Mouse (Mus musculus) layer of hippocampus, adult 18-20 months (tissue): Measurements from ENCODE around the gene Tmppe. TPM values are rescaled to one million over a fixed set of nuclear protein-coding genes. Genes with fewer than 3 reads are reported as not detected.
"Not testable (repeated sequence)": the region's sequence is repeated elsewhere in the genome, so short reads cannot be mapped to it uniquely, and the experiment has no call there.

Experiments
- DNase-seq, 2 experiments: peaks; one replicate each; pipeline ENCODE4 v3.0.0; 2022; ENCODE audit warnings: low spot score in 2 of 2
- long read RNA-seq: library from polyadenylated mRNA; stranded (forward); transcript quantifications from one replicate; pipeline ENCODE4 v2.0.0, GENCODE M21; 2021
- total RNA-seq, 2 experiments: library from RNA; stranded (reverse); gene quantifications; 2 replicates each; pipeline ENCODE4 v1.2.3; 2021

The Tmppe gene
- 10 to 100 TPM; 11.3 to 11.6 TPM for total RNA-seq
- long read RNA-seq, transcript Tmppe-201 (2 exons, 2,921 nt) = major isoform, 5 of 12 reads
- long read RNA-seq, partial matches to known transcripts = 1 of 12 reads
- long read RNA-seq, other reads (novel, unspliced or antisense) = 6 of 12 reads

- peak; percentile 54 to 83 for DNase-seq
Measured at GRCm38 (mm10) chr9:114400949-114401684, at the start of gene Tmppe, which contains the start of gene Glb1. Gene Tmppe, plus strand, starts transcription at chr9:114401105. Gene Glb1, plus strand, starts transcription at chr9:114401076.

GRCm38 (mm10) chr9:114367783-114368470, 33.0 kb upstream of the Tmppe start:
- peak; percentile 84 to 87 for DNase-seq

GRCm38 (mm10) chr9:114368471-114368858, 32.4 kb upstream of the Tmppe start:
- no peak for DNase-seq

GRCm38 (mm10) chr9:114369389-114369788, 31.5 kb upstream of the Tmppe start:
- peak in 1 of 2 experiments; percentile 22 for DNase-seq

DNA sequence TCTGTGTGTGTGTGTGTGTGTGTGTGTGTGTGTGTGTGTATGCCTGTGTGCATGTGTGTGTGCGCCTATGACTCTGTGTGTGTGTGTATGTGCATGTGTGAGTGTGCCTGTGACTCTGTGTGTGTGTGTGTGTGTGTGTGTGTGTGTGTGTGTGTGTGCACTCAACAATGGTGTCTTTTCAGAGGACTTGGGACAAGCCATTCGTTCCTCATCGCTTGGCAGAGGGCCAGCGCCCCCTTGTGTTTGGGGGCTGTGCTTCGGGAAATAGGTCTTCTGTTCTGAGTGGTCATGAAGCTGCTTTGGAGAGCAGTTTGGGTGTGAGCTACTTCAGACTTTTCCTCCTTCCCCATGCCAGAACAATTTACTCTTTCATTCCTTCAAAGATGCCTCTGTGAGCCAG, 29.2 kb upstream of the Tmppe start:
- not testable (repeated sequence) for DNase-seq

DNA sequence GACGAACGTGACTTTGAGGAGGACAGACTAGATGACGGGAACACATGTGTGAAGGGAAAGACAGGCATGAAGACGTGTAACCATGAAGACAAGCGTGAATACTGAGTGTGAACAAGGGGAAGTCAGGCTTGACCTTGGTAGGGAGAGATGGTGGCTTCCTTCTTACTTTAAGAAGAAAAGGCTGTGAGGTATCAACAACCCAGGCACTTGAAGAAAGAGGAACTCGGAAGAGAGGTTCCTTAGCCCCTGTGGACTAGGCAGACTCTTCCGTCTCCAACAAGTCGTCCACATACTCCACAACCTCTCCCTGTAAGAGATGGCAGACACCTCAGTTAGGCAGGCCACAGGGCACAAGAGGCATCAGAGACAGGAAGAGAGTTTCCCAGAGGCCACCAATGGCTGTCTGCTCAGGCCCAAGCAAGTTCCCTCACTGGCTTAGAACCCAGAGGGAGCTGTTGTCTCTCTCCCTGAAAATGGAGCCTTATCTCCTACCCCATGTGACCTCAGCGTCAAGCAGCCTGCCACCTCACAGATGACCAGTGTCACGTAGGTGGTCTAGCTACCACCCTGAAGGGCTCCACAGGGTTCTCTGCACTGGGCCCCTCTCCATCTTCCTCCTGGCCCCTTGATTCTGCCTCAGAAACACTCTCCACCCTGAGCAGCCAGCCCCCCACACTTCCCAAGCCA, 25.5 kb upstream of the Tmppe start:
- no peak for DNase-seq

GRCm38 (mm10) chr9:114377168-114377567, 23.7 kb upstream of the Tmppe start:
- no peak for DNase-seq

DNA sequence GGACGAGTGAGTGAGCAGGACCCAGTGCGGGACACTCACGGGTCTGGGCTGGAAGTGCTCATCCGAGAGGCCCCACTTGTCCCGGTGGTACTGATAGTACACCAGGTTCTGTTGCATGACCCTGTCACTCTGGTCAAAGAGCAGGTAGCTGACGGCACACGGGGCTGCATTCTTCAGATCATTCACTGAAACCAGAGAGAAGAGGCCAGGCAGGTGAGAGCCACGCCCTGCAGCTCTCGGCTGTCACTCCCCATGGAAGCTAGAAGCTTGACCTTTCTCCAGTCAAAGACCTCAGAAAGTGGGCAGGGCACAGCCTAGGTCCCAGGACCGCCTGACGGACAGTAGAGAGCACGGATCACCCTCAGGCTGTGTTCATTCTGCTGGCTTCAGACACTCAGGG, 21.0 kb upstream of the Tmppe start:
- DNase-seq = no peak

DNA sequence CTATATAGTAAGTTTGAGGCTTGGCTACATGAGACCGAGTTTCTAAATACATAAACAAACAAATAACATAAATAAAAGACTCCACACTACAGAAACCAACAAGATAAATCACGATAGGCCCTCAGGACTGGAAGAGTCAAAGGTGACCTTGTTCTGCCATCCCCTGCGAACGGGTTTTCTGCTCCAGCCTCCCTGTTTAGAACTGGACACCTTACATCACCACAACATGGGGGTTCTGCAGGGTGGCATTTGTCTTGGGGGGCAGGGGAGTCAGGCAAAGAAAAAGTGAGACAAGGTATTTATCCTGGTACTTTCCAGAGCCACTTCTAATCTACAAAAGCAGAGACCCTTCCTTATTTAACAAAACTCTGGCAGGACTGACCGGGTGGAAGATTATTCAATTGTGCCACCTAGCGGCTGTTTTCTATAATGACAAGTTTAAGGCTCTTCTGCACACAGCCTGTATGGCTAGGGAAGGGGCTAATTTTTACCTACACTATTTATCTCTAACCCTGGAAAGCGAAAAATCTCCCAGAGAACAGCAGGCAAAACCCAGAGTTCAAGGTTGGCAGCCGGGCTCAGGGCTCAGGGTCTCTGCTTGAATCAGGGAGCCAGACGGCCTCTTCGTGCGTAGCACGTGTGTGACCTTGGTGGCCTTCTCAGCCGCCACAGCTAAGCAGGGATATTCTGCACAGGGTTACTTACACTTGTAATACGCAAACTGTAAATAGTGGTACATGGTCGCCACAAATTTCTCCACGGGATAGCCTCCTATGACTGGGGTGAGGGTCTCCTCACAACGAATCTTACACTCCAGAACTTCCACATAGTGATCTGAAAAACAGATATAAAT, 19.8 kb upstream of the Tmppe start:
- DNase-seq = peak in 1 of 2 experiments; percentile 39

DNA sequence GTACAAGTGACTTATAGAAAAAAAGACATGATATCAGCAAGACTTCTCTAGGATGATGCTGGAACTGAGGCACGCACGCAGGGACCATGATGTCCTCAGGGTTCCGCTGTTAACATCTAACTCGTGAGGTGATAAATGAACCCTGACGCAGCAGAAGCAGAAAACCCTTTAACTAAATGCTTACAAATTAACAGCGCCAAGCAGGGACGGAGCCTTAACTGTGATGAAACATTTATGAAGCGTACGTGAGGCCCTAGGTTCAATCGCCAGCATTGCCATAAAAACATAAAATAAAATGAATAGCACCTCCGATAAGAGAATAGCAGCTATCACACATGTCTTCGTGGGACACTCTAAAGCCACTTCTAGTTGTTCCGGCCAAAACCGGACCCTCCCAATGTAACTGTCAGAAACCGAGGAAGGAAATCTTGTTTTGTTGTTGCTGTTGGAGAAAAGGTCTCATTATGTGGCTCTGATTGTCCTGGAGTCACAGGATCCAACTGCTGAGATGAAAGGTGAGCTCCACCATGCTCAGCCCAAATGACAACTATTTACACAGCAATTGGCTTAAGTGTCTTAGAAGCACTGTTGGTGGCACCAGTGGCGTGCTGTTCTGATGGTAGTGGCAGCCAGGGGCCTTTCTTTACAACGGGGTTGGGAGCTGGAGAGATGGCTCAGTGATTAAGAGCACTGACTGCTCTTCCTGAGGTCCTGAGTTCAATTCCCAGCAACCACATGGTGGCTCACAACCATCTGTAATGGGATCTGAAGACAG, 17.8 kb upstream of the Tmppe start:
- DNase-seq = no peak

- DNase-seq = no peak
Measured at GRCm38 (mm10) chr9:114384691-114385090, 16.2 kb upstream of the Tmppe start.

DNA sequence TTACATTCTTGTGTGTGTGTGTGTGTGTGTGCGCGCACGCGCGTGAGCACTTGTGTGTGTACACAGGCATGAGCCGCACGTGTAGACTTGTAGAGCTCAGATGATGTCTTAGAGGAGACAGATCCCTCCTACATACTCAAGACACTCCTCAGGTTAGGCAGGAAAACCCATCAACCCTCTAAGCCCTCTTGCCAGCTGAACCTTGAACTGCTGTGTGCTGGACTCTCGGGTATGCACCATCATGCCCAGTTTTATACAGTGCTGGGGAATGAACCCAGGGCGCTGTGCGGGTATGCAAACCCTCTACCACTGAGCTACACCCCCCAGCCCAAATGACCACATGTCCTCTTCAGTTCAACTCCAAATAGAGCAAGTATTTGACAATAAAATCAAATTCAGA, 15.7 kb upstream of the Tmppe start:
- DNase-seq = no peak

DNA sequence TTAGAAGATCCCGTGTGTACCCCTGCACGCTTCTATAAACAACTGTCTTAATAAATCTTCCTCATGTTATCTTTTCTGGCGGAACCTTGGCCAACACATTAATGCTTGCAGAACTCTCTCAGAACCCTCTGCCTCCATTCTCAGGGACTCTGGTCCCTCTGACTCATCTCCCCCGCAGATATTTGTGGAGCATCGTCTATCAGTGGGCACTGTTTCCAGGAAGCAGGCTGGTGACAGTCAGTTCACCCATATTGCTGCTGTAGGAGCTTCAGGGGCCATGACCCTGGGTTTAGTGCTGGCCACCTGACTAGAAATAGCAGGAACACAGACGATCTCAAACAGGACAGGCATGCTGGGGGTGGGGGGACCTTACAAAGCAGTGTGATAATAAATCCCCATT, 13.8 kb upstream of the Tmppe start:
- no peak for DNase-seq

GRCm38 (mm10) chr9:114388288-114388687, 12.6 kb upstream of the Tmppe start:
- no peak for DNase-seq

- no peak for DNase-seq
Measured at GRCm38 (mm10) chr9:114388701-114389370, 12.1 kb upstream of the Tmppe start.

DNA sequence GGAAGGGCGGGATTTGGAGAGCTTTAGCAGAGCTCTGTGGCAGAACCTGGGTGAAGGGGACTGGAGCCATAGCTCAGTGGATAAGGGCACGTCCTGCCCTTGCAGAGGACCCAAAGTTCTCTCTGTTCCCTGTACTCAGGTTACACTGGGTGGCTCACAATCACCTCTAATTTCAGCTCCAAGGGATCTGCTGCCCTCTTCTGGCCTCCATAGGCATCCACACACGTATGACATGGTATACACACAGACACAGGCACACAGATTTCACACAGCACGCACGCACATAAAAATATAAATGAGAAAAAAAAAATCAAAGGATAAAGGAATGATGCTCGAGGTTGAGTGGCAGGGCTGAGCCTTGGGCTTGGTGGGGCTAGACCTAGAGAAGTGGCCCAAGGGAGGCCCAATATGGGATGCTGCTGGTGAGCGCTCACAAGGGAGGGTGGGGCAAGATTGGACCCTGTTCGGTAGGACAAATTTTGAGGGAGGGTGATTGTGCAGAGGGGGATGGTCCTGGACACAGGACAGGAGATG, 11.5 kb upstream of the Tmppe start:
- no peak for DNase-seq

GRCm38 (mm10) chr9:114389905-114390748, 10.8 kb upstream of the Tmppe start, which contains the start of gene Crtap:
Gene Crtap, minus strand, starts transcription at chr9:114390675.
- DNase-seq = peak in 1 of 2 experiments; percentile 17

GRCm38 (mm10) chr9:114390749-114391075, 10.2 kb upstream of the Tmppe start:
- no peak for DNase-seq
